Mouse (Mus musculus): ENCODE measurements around the gene Lrp8. TPM values are rescaled to one million over a fixed set of nuclear protein-coding genes. Genes with fewer than 3 reads are reported as not detected.

Lrp8 gene
- total and polyA plus RNA-seq, 2 experiments from 2014 or later, result 38.3 to 90.2 TPM

DNA sequence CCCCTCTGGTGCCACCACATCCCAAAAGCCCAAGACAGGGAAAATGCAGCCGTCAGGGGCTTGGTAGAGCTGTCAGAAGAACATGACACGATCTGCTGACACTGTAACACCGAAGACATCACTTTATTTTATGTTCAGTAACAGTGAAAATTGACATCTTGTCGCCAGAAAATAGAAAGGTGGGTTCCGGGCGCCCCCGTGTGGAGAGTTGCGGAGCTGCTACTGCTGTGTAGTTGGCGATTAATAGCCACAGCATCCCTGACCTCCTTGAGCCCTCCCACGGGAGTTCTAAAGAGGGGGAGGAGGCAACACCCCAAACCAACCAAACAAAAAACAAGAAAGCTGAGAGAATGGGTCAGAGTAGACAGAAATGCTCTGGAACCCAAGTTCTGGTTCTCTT is 42.9 kb downstream of the Lrp8 start:
- H3K27ac ChIP-seq (ENCODE audit: low read depth, low read length), result peak overlapping the region; percentile 54; the same call in 1 of the 2 replicates
- peak; percentile 20; the same call in 1 of the 2 replicates for ATAC-seq
- 1% methylated on average over 10 of the region's 10 CpGs for WGBS

DNA sequence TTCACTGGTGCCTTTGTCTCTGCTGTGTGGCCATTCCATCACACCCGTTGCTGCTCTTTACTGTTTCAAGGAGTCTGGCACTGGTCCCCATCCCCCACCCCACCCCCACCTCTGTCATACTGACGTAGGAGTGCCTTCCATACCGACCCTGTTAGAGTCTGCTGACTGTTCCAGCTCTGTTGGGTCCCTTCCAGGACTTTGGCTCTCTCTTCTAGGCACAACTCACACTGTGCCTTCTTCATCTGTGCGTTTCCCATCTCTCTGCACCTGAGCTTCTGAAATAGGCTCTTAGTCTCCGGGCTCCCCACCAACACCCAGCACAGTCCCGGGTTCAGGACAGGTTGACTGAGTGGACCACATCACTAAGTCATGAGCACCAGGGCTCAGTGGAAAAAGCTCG is 44.7 kb downstream of the Lrp8 start:
- 56% methylated on average over 7 of the region's 7 CpGs for WGBS
- peaks cover 68% of the 10 kb centered on the region for H3K36me3 ChIP-seq (ENCODE audit: insufficient read depth)
- H3K9me3 ChIP-seq (ENCODE audit: low read length), result no peaks in the 10 kb centered on the region
- DNase-seq, result no peak
- H3K27me3 ChIP-seq (ENCODE audit: insufficient read depth, low read length), result no peaks in the 10 kb centered on the region
- H3K4me1 ChIP-seq (ENCODE audit: insufficient read depth), result no peaks in the 10 kb centered on the region
- H3K4me2 ChIP-seq (ENCODE audit: low read depth), result no peak overlapping the region
- ATAC-seq, result no peak
- H3K4me3 ChIP-seq (ENCODE audit: low read depth, low read length), result no peak overlapping the region
- TF ChIP-seq CTCF (IDR thresholded peaks at IDR 0.05; ENCODE audit: low read depth), result no peak
- no peak overlapping the region for H3K9ac ChIP-seq
- no peak overlapping the region for H3K27ac ChIP-seq (ENCODE audit: low read depth, low read length)

More for the DNA sequence above, 42.9 kb downstream of the Lrp8 start:
- no peaks in the 10 kb centered on the region for H3K9me3 ChIP-seq (ENCODE audit: low read length)
- no peaks in the 10 kb centered on the region for H3K4me1 ChIP-seq (ENCODE audit: insufficient read depth)
- no peak overlapping the region for H3K4me2 ChIP-seq (ENCODE audit: low read depth)
- H3K9ac ChIP-seq, result no peak overlapping the region
- DNase-seq, result peak; percentile 87
- peak; percentile 91 for TF ChIP-seq CTCF (IDR thresholded peaks at IDR 0.05; ENCODE audit: low read depth)
- no peak overlapping the region for H3K4me3 ChIP-seq (ENCODE audit: low read depth, low read length)
- no peaks in the 10 kb centered on the region for H3K27me3 ChIP-seq (ENCODE audit: insufficient read depth, low read length)
- H3K36me3 ChIP-seq (ENCODE audit: insufficient read depth), result peaks cover 53% of the 10 kb centered on the region

DNA sequence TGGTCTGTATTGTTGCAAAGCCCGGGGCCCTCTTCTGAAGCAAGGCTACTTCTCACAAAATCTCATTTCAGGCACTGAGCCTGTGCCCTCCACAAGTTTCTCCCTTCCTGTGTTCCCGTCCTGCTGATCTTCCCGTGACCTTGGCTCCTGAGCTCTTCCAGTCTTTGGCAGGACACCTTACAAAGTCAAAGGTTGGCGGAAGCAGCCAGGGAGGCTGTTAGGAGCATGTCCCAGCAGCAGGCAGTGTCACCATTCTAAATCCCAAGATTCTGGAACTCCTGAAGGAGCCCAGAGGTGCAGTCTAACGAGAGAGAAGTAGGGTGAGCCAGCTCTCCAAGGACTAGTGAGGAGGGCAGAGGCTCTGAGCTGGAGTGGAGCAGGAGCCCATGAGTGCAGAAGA is 46.5 kb downstream of the Lrp8 start:
- H3K27me3 ChIP-seq (ENCODE audit: insufficient read depth, low read length), result no peaks in the 10 kb centered on the region
- no peak overlapping the region for H3K4me3 ChIP-seq (ENCODE audit: low read depth, low read length)
- H3K9ac ChIP-seq, result no peak overlapping the region
- ATAC-seq (no peak), DNase-seq (no peak)
- H3K4me2 ChIP-seq (ENCODE audit: low read depth), result no peak overlapping the region
- WGBS, result 83% methylated on average over 5 of the region's 5 CpGs
- H3K9me3 ChIP-seq (ENCODE audit: low read length), result no peaks in the 10 kb centered on the region
- no peak overlapping the region for H3K27ac ChIP-seq (ENCODE audit: low read depth, low read length)
- TF ChIP-seq CTCF (IDR thresholded peaks at IDR 0.05; ENCODE audit: low read depth), result no peak
- no peaks in the 10 kb centered on the region for H3K4me1 ChIP-seq (ENCODE audit: insufficient read depth)
- H3K36me3 ChIP-seq (ENCODE audit: insufficient read depth), result peaks cover 75% of the 10 kb centered on the region

DNA sequence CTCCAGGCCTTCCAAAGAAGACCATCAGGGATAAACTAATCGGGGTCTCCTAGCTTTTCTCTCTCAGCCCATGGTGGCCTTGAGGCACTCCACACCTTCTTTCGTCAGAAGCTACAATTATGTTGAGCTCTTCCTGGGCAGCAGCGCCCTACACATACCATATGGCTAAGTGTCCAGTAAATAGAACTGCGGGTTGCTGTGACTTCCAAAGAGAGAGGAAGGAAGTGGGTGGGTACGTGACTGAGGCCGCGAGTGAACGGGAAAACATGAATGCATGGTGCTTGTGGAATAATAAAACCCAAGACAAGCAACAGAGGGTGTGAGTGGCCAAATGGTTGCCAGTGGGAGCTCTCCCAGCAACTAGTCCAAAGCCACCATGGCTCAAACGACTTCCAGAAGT is 47.6 kb downstream of the Lrp8 start:
- no peak overlapping the region for H3K9ac ChIP-seq
- no peaks in the 10 kb centered on the region for H3K27me3 ChIP-seq (ENCODE audit: insufficient read depth, low read length)
- no peak for TF ChIP-seq CTCF (IDR thresholded peaks at IDR 0.05; ENCODE audit: low read depth)
- H3K9me3 ChIP-seq (ENCODE audit: low read length), result no peaks in the 10 kb centered on the region
- ATAC-seq (no peak), DNase-seq (no peak)
- peaks cover 82% of the 10 kb centered on the region for H3K36me3 ChIP-seq (ENCODE audit: insufficient read depth)
- WGBS, result 81% methylated on average over 9 of the region's 9 CpGs
- no peak overlapping the region for H3K4me2 ChIP-seq (ENCODE audit: low read depth)
- H3K4me3 ChIP-seq (ENCODE audit: low read depth, low read length), result no peak overlapping the region
- H3K27ac ChIP-seq (ENCODE audit: low read depth, low read length), result no peak overlapping the region
- H3K4me1 ChIP-seq (ENCODE audit: insufficient read depth), result no peaks in the 10 kb centered on the region

DNA sequence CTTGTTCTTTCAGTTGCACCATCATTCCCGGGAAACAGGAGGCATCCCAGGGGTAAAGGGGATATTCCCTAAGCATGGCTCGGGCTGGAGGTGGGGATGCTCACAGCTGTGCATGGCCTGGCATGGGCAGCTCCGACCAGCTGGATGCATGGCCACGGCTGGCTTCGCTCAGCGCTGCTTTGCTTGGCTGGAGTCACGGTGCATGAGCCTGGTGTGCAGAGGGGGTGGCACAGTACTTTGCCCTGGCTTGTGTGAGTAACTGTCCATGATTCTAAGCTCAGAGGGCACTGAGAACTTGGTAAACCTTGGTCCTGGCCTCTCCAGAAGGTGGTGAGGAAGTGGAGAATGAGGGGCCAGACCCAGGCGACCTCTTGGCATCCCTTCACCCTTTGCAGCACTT is 48.0 kb downstream of the Lrp8 start:
- no peak for TF ChIP-seq CTCF (IDR thresholded peaks at IDR 0.05; ENCODE audit: low read depth)
- no peak overlapping the region for H3K27ac ChIP-seq (ENCODE audit: low read depth, low read length)
- WGBS, result 81% methylated on average over 8 of the region's 8 CpGs
- peaks cover 87% of the 10 kb centered on the region for H3K36me3 ChIP-seq (ENCODE audit: insufficient read depth)
- H3K4me2 ChIP-seq (ENCODE audit: low read depth), result no peak overlapping the region
- ATAC-seq (no peak), DNase-seq (no peak)
- H3K9ac ChIP-seq, result no peak overlapping the region
- H3K27me3 ChIP-seq (ENCODE audit: insufficient read depth, low read length), result no peaks in the 10 kb centered on the region
- H3K9me3 ChIP-seq (ENCODE audit: low read length), result no peaks in the 10 kb centered on the region
- H3K4me1 ChIP-seq (ENCODE audit: insufficient read depth), result no peaks in the 10 kb centered on the region
- H3K4me3 ChIP-seq (ENCODE audit: low read depth, low read length), result no peak overlapping the region

DNA sequence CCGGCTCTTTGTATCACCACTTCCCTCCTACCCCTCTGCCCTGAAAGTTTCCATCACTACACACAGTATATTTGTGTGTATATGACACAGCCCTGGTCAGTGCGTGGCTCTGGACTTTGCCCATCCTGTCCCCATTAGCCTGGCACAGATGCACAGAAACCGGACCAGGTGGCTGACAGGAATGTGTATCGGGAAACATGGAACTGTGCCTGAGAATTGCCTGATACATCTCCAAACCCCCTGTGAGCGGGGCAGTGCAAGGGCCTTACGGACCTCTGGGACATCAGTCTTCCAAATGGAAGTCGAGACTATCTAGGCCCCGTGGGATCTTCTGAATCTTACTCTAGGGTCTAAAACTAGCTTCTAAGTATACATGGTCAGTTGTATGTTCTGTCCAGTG is 51.3 kb downstream of the Lrp8 start:
- no peak overlapping the region for H3K9ac ChIP-seq
- ATAC-seq (no peak), DNase-seq (no peak)
- H3K27ac ChIP-seq (ENCODE audit: low read depth, low read length), result no peak overlapping the region
- H3K27me3 ChIP-seq (ENCODE audit: insufficient read depth, low read length), result no peaks in the 10 kb centered on the region
- H3K4me1 ChIP-seq (ENCODE audit: insufficient read depth), result no peaks in the 10 kb centered on the region
- peaks cover 97% of the 10 kb centered on the region for H3K36me3 ChIP-seq (ENCODE audit: insufficient read depth)
- H3K4me2 ChIP-seq (ENCODE audit: low read depth), result no peak overlapping the region
- TF ChIP-seq CTCF (IDR thresholded peaks at IDR 0.05; ENCODE audit: low read depth), result no peak
- 94% methylated on average over 8 of the region's 8 CpGs for WGBS
- no peak overlapping the region for H3K4me3 ChIP-seq (ENCODE audit: low read depth, low read length)
- H3K9me3 ChIP-seq (ENCODE audit: low read length), result no peaks in the 10 kb centered on the region

DNA sequence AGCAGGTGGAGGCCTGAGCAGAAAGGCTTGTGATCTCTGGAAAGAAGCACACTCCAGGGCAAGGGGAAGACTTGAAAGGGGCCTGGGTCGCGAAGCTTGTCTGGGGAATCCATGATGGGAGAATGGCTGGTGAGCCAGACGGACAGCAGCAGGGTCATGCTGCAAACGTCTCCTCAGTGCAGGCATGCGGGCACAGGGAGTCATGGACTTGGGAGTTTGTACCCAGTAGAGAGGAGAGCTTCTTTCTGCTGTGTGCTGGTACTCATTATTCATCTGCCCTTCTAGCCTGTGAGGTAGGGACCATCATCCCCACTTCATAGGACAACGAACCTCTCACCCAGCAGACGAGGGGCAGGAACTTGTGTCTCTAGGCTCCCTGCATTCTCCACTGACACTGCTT is 51.8 kb downstream of the Lrp8 start:
- Histone ChIP-seq H3K9ac (no peak overlapping the region), H3K4me1 (ENCODE audit: insufficient read depth) (no peaks in the 10 kb centered on the region), H3K27me3 (ENCODE audit: insufficient read depth, low read length) (no peaks in the 10 kb centered on the region), H3K9me3 (ENCODE audit: low read length) (no peaks in the 10 kb centered on the region), H3K4me2 (ENCODE audit: low read depth) (no peak overlapping the region), H3K4me3 (ENCODE audit: low read depth, low read length) (no peak overlapping the region), H3K27ac (ENCODE audit: low read depth, low read length) (no peak overlapping the region), H3K36me3 (ENCODE audit: insufficient read depth) (peaks cover 97% of the 10 kb centered on the region)
- WGBS, result 91% methylated on average over 7 of the region's 7 CpGs
- no peak for TF ChIP-seq CTCF (IDR thresholded peaks at IDR 0.05; ENCODE audit: low read depth)
- DNase-seq, result no peak
- no peak for ATAC-seq
